Mouse (Mus musculus) testis, postnatal 14 days (tissue): ENCODE measurements at regions not wholly inside any gene's neighbourhood (a gene's known extent, or its start where the extent isn't known, plus 50 kb on each side); places are given as distances from the start of the nearest gene placed in this dataset.

Source experiments
- DNase-seq: peaks from one replicate; pipeline ENCODE4 v3.0.0; 2021; ENCODE audit warnings: low spot score

DNA sequence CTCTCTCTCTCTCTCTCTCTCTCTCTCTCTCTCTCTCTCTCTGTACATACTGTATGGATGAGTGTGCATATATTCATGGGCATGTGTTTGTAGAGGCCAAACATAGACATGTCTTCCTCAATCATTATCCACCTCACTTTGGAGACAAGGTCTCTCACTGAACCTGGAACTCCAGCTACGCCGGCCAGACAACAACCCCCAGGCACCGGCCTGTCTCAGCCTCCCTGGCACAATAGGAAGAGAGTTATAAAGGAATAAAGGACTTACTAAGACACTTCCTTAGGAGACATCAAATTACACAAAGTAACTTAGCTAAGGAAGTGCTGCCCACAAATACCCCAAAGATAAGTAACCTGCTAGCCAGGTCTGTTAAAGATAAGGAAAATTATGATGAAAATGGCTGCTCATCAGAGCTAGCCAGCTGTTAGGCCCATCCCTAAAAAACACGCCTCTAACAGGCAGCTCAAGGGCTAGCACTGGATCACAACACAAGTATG, 110.0 kb downstream of the Qrsl1 start:
- no peak for DNase-seq

DNA sequence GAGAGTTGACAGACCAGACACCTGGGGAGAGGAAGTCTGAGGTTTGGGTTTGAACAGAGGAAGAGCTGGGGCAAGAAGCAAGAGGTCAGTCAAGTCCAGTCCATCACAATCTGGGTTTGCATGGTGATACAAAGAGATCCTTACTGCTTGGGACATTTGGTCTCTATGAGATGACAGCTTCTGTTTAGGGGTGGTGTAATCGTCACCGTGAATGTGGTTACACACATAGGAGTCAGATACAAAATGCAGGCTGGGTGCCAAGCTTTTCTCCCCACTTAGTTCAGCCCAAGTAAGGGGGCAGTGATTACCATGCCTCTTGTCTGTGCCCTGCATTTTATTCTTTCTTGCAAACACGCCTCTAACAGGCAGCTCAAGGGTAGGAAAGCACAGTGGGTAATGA, 108.9 kb downstream of the Qrsl1 start:
- no peak for DNase-seq

DNA sequence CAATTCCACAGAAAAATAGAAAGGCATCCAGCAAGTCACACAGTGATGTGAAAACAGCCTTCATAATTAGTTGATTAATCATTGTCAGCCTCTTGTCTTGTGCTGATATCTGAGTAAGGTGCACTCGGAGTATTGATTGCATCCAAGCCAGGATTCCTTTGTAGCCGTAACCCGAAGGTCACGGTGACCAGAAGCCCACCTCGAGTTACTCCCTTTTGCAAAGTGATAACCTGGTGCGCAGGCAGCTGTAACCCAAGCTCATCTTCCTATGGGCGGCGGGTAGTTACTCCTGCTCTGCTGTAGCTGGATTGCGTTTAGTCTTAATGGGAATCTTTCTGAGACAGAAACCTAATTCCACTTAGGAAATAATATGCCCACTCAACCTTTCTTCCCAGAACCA, 107.0 kb downstream of the Qrsl1 start:
- DNase-seq, result no peak

DNA sequence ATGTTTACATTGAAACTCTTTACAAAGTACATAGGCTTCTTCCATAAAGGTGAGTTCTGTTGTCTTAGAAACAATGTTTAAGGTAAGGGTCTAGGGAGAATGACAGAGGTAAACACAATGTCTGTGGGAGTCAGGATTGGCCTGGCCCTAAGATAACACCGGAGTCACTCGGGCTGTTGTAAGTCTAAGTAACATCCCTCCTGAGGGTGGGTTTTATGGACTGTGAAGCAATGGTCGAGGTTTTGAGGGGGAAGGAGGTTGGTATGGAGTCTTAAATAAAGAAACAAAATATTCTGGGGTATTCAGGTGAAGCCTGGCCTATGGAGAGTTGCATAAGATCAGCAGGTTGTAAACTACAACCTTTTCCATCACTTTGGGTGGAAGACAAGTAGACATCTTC, 101.5 kb downstream of the Qrsl1 start:
- DNase-seq, result no peak

DNA sequence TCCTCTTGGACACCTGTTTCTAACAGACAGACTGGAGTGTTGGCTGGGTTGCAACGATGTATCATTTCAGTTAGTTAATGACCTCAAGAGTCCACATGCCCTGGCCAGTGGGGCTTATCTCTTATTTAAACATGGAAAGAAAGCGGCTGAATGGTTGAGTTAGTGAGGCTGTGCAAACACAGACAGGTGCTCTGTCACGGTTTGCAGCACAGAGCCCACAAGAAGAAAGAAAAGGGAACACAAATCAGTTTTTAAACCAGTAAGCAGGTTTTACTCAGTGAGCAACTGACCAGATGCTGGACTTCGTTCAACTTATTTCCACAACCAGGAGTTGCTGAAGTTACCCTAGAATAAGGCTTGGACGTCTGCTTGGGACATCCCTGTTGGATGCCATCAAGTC, 86.3 kb downstream of the Qrsl1 start:
- DNase-seq, result peak; percentile 19

DNA sequence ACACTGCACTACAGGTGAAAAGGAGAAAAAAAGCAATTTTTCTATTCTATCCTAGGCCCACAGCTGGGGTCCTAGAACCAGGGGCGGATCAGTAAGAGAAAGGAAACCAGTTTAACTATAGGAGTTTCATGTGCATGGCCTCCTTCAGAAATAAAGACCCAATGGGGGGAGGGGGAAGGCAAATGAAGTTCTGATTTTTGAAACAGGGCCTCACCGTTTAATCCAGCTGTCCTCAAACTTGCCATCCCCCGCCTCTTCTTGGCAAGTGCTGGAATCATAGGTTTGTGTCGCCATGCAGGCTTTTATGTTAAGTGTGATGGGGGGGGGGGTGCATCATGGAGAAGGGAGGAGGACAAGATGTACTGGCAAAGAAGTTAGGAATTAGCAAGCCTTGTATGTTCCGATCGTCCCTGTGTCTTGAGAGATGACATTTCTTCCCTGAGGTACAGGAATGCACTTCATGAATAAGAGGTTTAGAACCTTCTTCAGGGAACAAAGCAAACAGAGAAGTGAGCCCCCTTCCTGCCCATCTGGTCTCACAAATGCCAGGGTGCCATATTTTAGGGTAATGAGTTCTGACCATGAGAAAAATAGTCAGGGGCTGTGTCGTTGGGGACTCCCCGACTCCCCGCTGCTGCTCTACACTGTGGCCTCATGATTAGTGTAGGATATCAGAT, 83.9 kb downstream of the Qrsl1 start:
- no peak for DNase-seq

DNA sequence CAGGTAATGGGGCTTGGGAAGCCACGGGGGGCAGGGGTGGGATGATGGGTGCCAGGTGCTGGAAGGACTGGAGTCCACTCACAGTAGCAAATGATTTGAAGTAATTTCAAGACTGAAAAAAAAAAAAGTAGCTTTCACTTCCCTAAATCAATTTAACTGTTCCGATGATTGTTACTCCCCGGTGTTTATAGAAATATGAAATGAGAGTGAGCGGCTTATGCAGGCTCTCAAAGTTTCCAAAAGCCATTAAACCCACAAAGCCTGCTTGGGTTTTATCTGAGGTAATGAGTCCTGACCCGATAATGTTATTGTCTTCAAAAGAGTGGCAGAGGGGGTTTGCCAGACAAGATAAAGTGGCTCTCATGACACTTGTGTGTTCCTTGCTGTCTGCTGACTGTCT, 82.9 kb downstream of the Qrsl1 start:
- DNase-seq, result no peak

DNA sequence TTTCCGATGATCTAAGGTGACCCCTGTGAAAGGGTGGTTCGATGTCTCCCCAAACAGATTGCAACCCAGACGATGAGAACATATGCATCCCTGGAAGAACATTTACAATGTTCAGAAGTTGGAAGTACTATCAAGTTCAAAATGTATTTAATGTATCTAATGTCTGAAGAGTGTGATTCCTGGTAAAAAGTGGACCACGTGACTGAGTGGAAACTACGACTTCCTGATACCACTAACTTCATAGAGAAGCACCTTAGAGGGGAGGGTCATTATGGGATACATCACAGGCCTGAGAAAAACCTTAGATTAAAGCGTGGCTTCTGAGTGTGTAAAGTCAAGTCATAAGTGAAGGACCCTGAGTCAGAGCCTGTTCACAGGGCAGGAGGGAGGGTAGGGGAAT, 82.1 kb downstream of the Qrsl1 start:
- no peak for DNase-seq

DNA sequence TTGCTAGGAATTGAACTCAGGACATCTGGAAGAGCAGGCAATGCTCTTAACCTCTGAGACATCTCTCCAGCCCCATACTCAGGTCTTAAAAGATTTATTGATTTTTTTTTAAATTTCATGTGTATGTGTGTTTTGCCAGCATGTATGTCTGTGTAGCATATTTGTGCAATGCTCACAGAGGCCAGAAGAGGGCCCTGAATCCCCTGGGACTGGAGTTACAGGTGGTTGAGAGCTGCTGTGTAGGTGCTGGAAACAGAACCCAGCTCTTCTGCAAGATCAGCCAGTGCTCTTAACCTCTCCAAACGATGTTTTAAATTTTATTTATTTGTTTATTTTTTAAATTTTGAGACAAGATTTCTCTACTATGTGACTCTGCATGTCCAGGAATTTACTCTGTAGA, 78.9 kb downstream of the Qrsl1 start:
- no peak for DNase-seq

DNA sequence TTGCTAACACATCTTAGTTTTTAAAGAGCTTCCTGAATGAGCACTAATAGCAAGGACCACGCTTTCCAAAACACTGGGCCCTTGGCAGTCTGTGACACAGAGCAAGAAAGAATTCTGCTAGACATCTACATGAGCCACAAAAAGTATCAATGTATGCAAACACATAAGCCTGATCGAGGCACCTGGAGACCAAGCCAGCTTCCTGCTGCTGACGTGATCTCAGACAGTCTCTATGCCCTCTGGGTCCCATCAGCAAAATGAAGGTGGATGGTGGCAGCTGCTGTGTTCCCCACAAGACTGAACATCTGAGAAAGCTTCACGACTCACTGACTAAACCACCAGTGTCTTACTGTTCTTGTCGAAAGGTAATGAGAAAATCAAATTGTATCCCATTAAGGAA, 77.5 kb downstream of the Qrsl1 start:
- no peak for DNase-seq
